Mouse (Mus musculus): ENCODE results near the gene Gng7. TPM values are rescaled to one million over a fixed set of nuclear protein-coding genes. Genes with fewer than 3 reads are reported as not detected.

Gng7 gene
- 0.27 TPM for polyA plus RNA-seq (2014; fragmentation: Illumina TruSeq; extraction: RNeasy Lipid Tissue Mini Kit (QIAGEN cat#74804); ENCODE audit: low read depth, low replicate concordance)

GRCm38 (mm10) chr10:81014393-81015384 is at the start of gene Gng7:
Gng7 (minus strand) TSS chr10:81014945.

DNA sequence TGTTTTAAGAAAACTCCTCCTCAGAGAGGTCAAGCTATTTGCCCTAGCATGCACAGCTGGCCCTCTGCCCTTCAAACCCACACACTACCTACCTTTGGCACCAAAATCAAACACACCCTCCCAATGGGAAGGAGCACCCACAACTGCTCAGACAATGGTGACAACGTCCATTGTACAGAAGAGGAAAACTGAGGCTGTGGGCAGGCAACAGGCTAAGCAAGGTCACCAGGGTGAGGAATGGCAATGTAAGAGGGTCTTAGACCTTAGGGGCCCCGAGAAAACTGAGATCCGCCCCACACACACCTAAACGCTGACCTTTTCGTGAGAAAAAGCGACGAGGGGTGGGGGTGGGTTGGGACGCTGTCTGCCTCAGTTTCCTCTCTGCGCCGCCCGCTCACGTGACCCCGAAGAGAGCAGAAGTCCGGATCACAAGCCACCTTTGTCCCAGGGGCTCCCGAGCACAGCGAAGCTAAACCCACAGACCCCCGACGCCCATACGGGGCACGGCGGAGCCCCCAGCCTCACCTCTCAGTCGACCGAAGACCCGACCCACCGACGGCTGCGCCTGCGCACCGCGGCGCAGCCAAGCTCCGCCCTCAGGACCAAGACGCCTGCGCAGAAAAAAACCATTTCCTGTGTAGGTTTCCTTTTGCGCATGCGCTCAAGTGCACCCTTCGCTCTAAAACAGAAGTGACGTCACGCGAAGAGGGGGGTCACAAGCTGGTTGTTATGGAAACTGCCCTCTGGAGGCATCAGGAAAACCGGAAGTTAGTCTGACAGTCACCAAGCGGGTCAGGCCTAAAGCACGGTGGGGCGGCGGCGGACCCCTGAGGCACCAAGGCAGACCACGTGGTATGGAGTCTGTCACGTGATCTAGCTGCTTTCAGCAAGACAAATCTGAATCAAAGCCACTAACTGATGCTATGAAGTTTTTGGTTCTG is 45.1 kb upstream of the Gng7 start, which contains the start of gene Sgta:
Gene Sgta, minus strand, starts transcription at position 579 of the 941 bp plus-strand sequence.

GRCm38 (mm10) chr10:81036988-81037580 is 22.3 kb upstream of the Gng7 start, which contains the start of gene Slc39a3:
Slc39a3 (minus strand) TSS chr10:81037426.

GRCm38 (mm10) chr10:81025639-81026275 is 11.0 kb upstream of the Gng7 start, which contains the start of gene Diras1:
Diras1 (minus strand) TSS chr10:81025662.

GRCm38 (mm10) chr10:80929299-80930226 is 85.2 kb downstream of the Gng7 start, which contains the start of gene Gadd45b:
Gadd45b (plus strand) TSS chr10:80930073.

GRCm38 (mm10) chr10:80917779-80918434 is 96.8 kb downstream of the Gng7 start, which contains the start of gene Lmnb2:
Lmnb2 (minus strand) TSS chr10:80918245.

DNA sequence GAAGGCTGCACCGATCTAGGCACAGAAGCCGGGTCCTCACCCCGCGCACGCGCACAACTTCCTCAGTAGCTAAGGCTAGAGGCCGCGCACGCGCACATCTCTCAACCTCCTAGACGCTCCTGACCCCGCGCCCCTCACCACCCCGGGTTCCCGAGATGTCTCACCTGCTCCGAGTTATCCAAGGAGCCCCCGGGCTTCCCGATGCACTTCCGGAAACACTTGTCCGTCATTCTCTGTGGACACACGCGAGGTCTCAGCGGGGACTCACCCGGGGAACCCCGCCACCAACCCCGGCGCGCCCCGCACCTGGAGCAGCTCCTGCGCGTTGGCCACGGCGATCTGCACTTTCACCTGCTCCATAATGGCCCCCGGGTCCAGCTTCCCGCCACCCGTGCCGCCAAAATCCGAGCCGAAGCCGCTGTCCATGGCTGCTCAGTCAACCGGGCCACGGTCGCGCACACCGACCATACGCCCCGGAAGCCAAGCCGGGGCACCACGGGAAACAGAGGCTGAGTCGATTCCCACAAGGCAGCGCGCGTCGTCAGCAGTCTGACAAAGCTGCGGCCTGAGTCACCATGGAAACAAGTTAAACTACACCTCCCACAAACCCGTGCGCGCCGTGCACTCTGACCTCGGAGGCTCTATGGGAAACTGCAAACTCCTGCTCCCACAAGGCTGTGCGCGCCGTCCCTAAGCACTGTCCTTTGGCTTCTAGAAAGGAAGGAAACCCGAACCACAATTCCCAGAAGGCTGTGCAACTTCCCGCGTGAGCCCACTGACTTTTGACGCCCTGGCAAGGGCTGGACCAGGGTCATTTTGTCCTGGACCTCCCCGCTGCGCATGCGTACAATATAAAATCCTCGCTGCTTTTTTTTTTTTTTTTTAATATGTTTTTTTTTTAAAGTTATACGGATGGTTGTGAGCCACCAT is 114.2 kb downstream of the Gng7 start, which contains the start of gene Timm13:
Gene Timm13, minus strand, starts transcription at position 652 of the 930 bp plus-strand sequence.

Other genes with a start within 250 kb of the Gng7 start
- gene Sf3a2, start 216.7 kb downstream of the Gng7 start, polyA plus RNA-seq (2014; fragmentation: Illumina TruSeq; extraction: RNeasy Lipid Tissue Mini Kit (QIAGEN cat#74804); ENCODE audit: low read depth, low replicate concordance), result 5.3 TPM
- gene Plekhj1, start 216.3 kb downstream of the Gng7 start, polyA plus RNA-seq (2014; fragmentation: Illumina TruSeq; extraction: RNeasy Lipid Tissue Mini Kit (QIAGEN cat#74804); ENCODE audit: low read depth, low replicate concordance), result 3.8 TPM
- gene Amh, start 209.7 kb downstream of the Gng7 start, polyA plus RNA-seq (2014; fragmentation: Illumina TruSeq; extraction: RNeasy Lipid Tissue Mini Kit (QIAGEN cat#74804); ENCODE audit: low read depth, low replicate concordance), result not detected
- not detected for gene Jsrp1, start 201.4 kb downstream of the Gng7 start, polyA plus RNA-seq (2014; fragmentation: Illumina TruSeq; extraction: RNeasy Lipid Tissue Mini Kit (QIAGEN cat#74804); ENCODE audit: low read depth, low replicate concordance)
- 30.7 TPM for gene Oaz1, start 188.3 kb downstream of the Gng7 start, polyA plus RNA-seq (2014; fragmentation: Illumina TruSeq; extraction: RNeasy Lipid Tissue Mini Kit (QIAGEN cat#74804); ENCODE audit: low read depth, low replicate concordance)
- gene Lingo3, start 170.9 kb downstream of the Gng7 start, polyA plus RNA-seq (2014; fragmentation: Illumina TruSeq; extraction: RNeasy Lipid Tissue Mini Kit (QIAGEN cat#74804); ENCODE audit: low read depth, low replicate concordance), result 0.06 TPM
- 2.3 TPM for gene Lsm7, start 159.7 kb downstream of the Gng7 start, polyA plus RNA-seq (2014; fragmentation: Illumina TruSeq; extraction: RNeasy Lipid Tissue Mini Kit (QIAGEN cat#74804); ENCODE audit: low read depth, low replicate concordance)
- gene Sppl2b, start 159.7 kb downstream of the Gng7 start, polyA plus RNA-seq (2014; fragmentation: Illumina TruSeq; extraction: RNeasy Lipid Tissue Mini Kit (QIAGEN cat#74804); ENCODE audit: low read depth, low replicate concordance), result 1.7 TPM
- gene Tmprss9, start 143.1 kb downstream of the Gng7 start, polyA plus RNA-seq (2014; fragmentation: Illumina TruSeq; extraction: RNeasy Lipid Tissue Mini Kit (QIAGEN cat#74804); ENCODE audit: low read depth, low replicate concordance), result not detected
- not detected for gene Timm13, start 114.0 kb downstream of the Gng7 start, polyA plus RNA-seq (2014; fragmentation: Illumina TruSeq; extraction: RNeasy Lipid Tissue Mini Kit (QIAGEN cat#74804); ENCODE audit: low read depth, low replicate concordance)
- gene Lmnb2, start 96.7 kb downstream of the Gng7 start, polyA plus RNA-seq (2014; fragmentation: Illumina TruSeq; extraction: RNeasy Lipid Tissue Mini Kit (QIAGEN cat#74804); ENCODE audit: low read depth, low replicate concordance), result 1.6 TPM
- 3.8 TPM for gene Gadd45b, start 84.9 kb downstream of the Gng7 start, polyA plus RNA-seq (2014; fragmentation: Illumina TruSeq; extraction: RNeasy Lipid Tissue Mini Kit (QIAGEN cat#74804); ENCODE audit: low read depth, low replicate concordance)
- 0.17 TPM for gene Diras1, start 10.7 kb upstream of the Gng7 start, polyA plus RNA-seq (2014; fragmentation: Illumina TruSeq; extraction: RNeasy Lipid Tissue Mini Kit (QIAGEN cat#74804); ENCODE audit: low read depth, low replicate concordance)
- 0.71 TPM for gene Slc39a3, start 22.5 kb upstream of the Gng7 start, polyA plus RNA-seq (2014; fragmentation: Illumina TruSeq; extraction: RNeasy Lipid Tissue Mini Kit (QIAGEN cat#74804); ENCODE audit: low read depth, low replicate concordance)
- 3.3 TPM for gene Sgta, start 45.2 kb upstream of the Gng7 start, polyA plus RNA-seq (2014; fragmentation: Illumina TruSeq; extraction: RNeasy Lipid Tissue Mini Kit (QIAGEN cat#74804); ENCODE audit: low read depth, low replicate concordance)
- gene Thop1, start 55.1 kb upstream of the Gng7 start, polyA plus RNA-seq (2014; fragmentation: Illumina TruSeq; extraction: RNeasy Lipid Tissue Mini Kit (QIAGEN cat#74804); ENCODE audit: low read depth, low replicate concordance), result 3.0 TPM
- gene Creb3l3, start 83.9 kb upstream of the Gng7 start, polyA plus RNA-seq (2014; fragmentation: Illumina TruSeq; extraction: RNeasy Lipid Tissue Mini Kit (QIAGEN cat#74804); ENCODE audit: low read depth, low replicate concordance), result 0.08 TPM
- 3.2 TPM for gene Map2k2, start 91.0 kb upstream of the Gng7 start, polyA plus RNA-seq (2014; fragmentation: Illumina TruSeq; extraction: RNeasy Lipid Tissue Mini Kit (QIAGEN cat#74804); ENCODE audit: low read depth, low replicate concordance)
- gene Zbtb7a, start 120.3 kb upstream of the Gng7 start, polyA plus RNA-seq (2014; fragmentation: Illumina TruSeq; extraction: RNeasy Lipid Tissue Mini Kit (QIAGEN cat#74804); ENCODE audit: low read depth, low replicate concordance), result 1.8 TPM
- 0.78 TPM for gene Pias4, start 153.0 kb upstream of the Gng7 start, polyA plus RNA-seq (2014; fragmentation: Illumina TruSeq; extraction: RNeasy Lipid Tissue Mini Kit (QIAGEN cat#74804); ENCODE audit: low read depth, low replicate concordance)
- 18.1 TPM for gene Eef2, start 161.7 kb upstream of the Gng7 start, polyA plus RNA-seq (2014; fragmentation: Illumina TruSeq; extraction: RNeasy Lipid Tissue Mini Kit (QIAGEN cat#74804); ENCODE audit: low read depth, low replicate concordance)
- gene Dapk3, start 168.1 kb upstream of the Gng7 start, polyA plus RNA-seq (2014; fragmentation: Illumina TruSeq; extraction: RNeasy Lipid Tissue Mini Kit (QIAGEN cat#74804); ENCODE audit: low read depth, low replicate concordance), result not detected
- 0.28 TPM for gene 4930442H23Rik, start 168.9 kb upstream of the Gng7 start, polyA plus RNA-seq (2014; fragmentation: Illumina TruSeq; extraction: RNeasy Lipid Tissue Mini Kit (QIAGEN cat#74804); ENCODE audit: low read depth, low replicate concordance)
- not detected for gene Nmrk2, start 187.1 kb upstream of the Gng7 start, polyA plus RNA-seq (2014; fragmentation: Illumina TruSeq; extraction: RNeasy Lipid Tissue Mini Kit (QIAGEN cat#74804); ENCODE audit: low read depth, low replicate concordance)
- 0.06 TPM for gene Atcay, start 215.9 kb upstream of the Gng7 start, polyA plus RNA-seq (2014; fragmentation: Illumina TruSeq; extraction: RNeasy Lipid Tissue Mini Kit (QIAGEN cat#74804); ENCODE audit: low read depth, low replicate concordance)
- gene Zfr2, start 218.2 kb upstream of the Gng7 start, polyA plus RNA-seq (2014; fragmentation: Illumina TruSeq; extraction: RNeasy Lipid Tissue Mini Kit (QIAGEN cat#74804); ENCODE audit: low read depth, low replicate concordance), result 0.76 TPM
- not detected for gene Matk, start 238.0 kb upstream of the Gng7 start, polyA plus RNA-seq (2014; fragmentation: Illumina TruSeq; extraction: RNeasy Lipid Tissue Mini Kit (QIAGEN cat#74804); ENCODE audit: low read depth, low replicate concordance)